Mouse (Mus musculus) CH12.LX (cell line): ENCODE data around the gene Hoxa9. TPM values are rescaled to one million over a fixed set of nuclear protein-coding genes. Genes with fewer than 3 reads are reported as not detected.

Source experiments
- DNase-seq: peaks from one replicate; pipeline ENCODE4 v3.0.0-alpha.2; 2013; ENCODE audit errors: extremely low read depth
- H3K27ac ChIP-seq: 2 replicates; pipeline ENCODE4 v1.5.1; 2012; ENCODE audit warnings: low read depth, mild to moderate bottlenecking, control low read depth, moderate library complexity; ENCODE audit not compliant: insufficient read depth
- H3K27me3 ChIP-seq: replicated peaks from 2 replicates; pipeline ENCODE3; 2012; ENCODE audit warnings: inconsistent platforms
- H3K36me3 ChIP-seq, 2 experiments: replicated peaks in 1 of 2; 2 replicates each; pipeline versions ENCODE3 to v1.6.1; 2012; ENCODE audit warnings: inconsistent platforms in 1 of 2, low read length in 1 of 2, mild to moderate bottlenecking in 1 of 2, mixed read lengths in 1 of 2, moderate library complexity in 1 of 2; ENCODE audit not compliant: control insufficient read depth in 1 of 2, insufficient read depth in 1 of 2
- H3K4me1 ChIP-seq, 2 experiments: 2 replicates each; pipeline ENCODE4 v1.6.1; 2012; ENCODE audit warnings: inconsistent platforms in 1 of 2, moderate library complexity in 1 of 2; ENCODE audit not compliant: insufficient read depth in 2 of 2, control insufficient read depth in 1 of 2
- H3K4me2 ChIP-seq: 2 replicates; pipeline ENCODE4 v1.6.1; 2012; ENCODE audit warnings: low read depth, mild to moderate bottlenecking, control low read depth; ENCODE audit not compliant: poor library complexity, insufficient read depth, severe bottlenecking
- H3K4me3 ChIP-seq, 3 experiments: fragments of 150-350 bp in 1 of 3; sonication (generic) in 1 of 3; replicated peaks in 1 of 3; 2 replicates each; pipeline versions ENCODE3 to v1.5.1; 2011 to 2012; ENCODE audit warnings: low read depth in 2 of 3, low read length in 2 of 3, mild to moderate bottlenecking in 2 of 3, moderate library complexity in 2 of 3, control low read depth in 1 of 3, improper control_type of control experiment in 1 of 3, inconsistent platforms in 1 of 3, mixed read lengths in 1 of 3; ENCODE audit not compliant: poor library complexity in 1 of 3
- H3K79me2 ChIP-seq: replicated peaks from 2 replicates; pipeline ENCODE4 v1.6.1; 2012; ENCODE audit warnings: mild to moderate bottlenecking, moderate library complexity; ENCODE audit not compliant: control insufficient read depth, poor library complexity, insufficient read depth, severe bottlenecking; ENCODE audit errors: extremely low read depth
- H3K9ac ChIP-seq: 2 replicates; pipeline ENCODE4 v1.6.1; 2012; ENCODE audit warnings: low read depth, mild to moderate bottlenecking, control low read depth, moderate library complexity; ENCODE audit not compliant: insufficient read depth
- H3K9me3 ChIP-seq: replicated peaks from 2 replicates; pipeline ENCODE3; 2012; ENCODE audit warnings: low read length, inconsistent platforms, mixed read lengths
- ELF1 ChIP-seq: IDR thresholded peaks from 2 replicates; pipeline ENCODE4 v1.6.1; 2014; ENCODE audit warnings: low read depth, mild to moderate bottlenecking, inconsistent platforms, low read length, improper control_type of control experiment
- GABPA ChIP-seq: IDR thresholded peaks from 2 replicates; pipeline ENCODE4 v1.6.1; 2012; ENCODE audit warnings: low read depth, low read length, improper control_type of control experiment, inconsistent platforms; ENCODE audit not compliant: insufficient replicate concordance
- JUN ChIP-seq: IDR thresholded peaks from 2 replicates; pipeline ENCODE4 v1.6.1; 2011; ENCODE audit warnings: low read depth, mild to moderate bottlenecking, low read length, improper control_type of control experiment, moderate library complexity; ENCODE audit not compliant: insufficient read depth
- MAFK ChIP-seq: IDR thresholded peaks from 2 replicates; pipeline ENCODE4 v1.6.1; 2011; ENCODE audit warnings: low read length, improper control_type of control experiment; ENCODE audit not compliant: insufficient replicate concordance
- MXI1 ChIP-seq: IDR thresholded peaks from 2 replicates; pipeline ENCODE4 v1.6.1; 2011; ENCODE audit warnings: mild to moderate bottlenecking, low read depth, low read length, improper control_type of control experiment
- NRF1 ChIP-seq: IDR thresholded peaks from 2 replicates; pipeline ENCODE4 v1.6.1; 2014; ENCODE audit warnings: low read depth, mild to moderate bottlenecking, inconsistent platforms, low read length, improper control_type of control experiment, moderate library complexity
- PAX5 ChIP-seq: IDR thresholded peaks from 2 replicates; pipeline ENCODE4 v1.6.1; 2012; ENCODE audit warnings: low read length, inconsistent platforms, mixed read lengths
- RCOR1 ChIP-seq: conservative IDR thresholded peaks from 2 replicates; pipeline ENCODE4 v1.6.1; 2012; ENCODE audit warnings: low read depth, mild to moderate bottlenecking, inconsistent platforms, low read length, improper control_type of control experiment
- TCF12 ChIP-seq: IDR thresholded peaks from 2 replicates; pipeline ENCODE4 v1.6.1; 2014; ENCODE audit warnings: low read depth, mild to moderate bottlenecking, inconsistent platforms, low read length, improper control_type of control experiment
- USF1 ChIP-seq: IDR thresholded peaks from 2 replicates; pipeline ENCODE4 v1.6.1; 2014; ENCODE audit warnings: low read depth, mild to moderate bottlenecking, inconsistent platforms, low read length, improper control_type of control experiment
- dilution Hi-C: fragments of 300-500 bp; cut with MboI; formaldehyde crosslinking; loops from 2 replicates; pipeline ENCODE4 v1.14.3; 2020; ENCODE audit warnings: low sequenced_read_pairs; ENCODE audit not compliant: extremely low pct_unique_long_range_greater_than_20kb, extremely low pct_ligation_motif_present
- in situ Hi-C: fragments of 300-500 bp; cut with MboI; formaldehyde crosslinking; loops from 3 replicates; pipeline ENCODE4 v1.14.3; 2019; ENCODE audit warnings: low sequenced_read_pairs, low pct_ligation_motif_present, low pct_unique_long_range_greater_than_20kb, mixed read lengths
- polyA plus RNA-seq: library from polyadenylated mRNA; unstranded; fragments of >175 nt; gene quantifications from 2 replicates; pipeline ENCODE4 v1.2.1, GENCODE M21; 2012; ENCODE audit warnings: low read depth; ENCODE audit not compliant: insufficient read length
- total RNA-seq, 2 experiments: library from RNA; depleted of rRNA; stranded (reverse); fragments of 300-350 nt in 1 of 2; fragments of >200 nt in 1 of 2; gene quantifications; 2 replicates each; pipeline ENCODE4 v1.2.3; 2012 to 2014

Hoxa9 gene
- total and polyA plus RNA-seq, 3 experiments, result 0.30 to 0.47 (median 0.30) TPM

DNA sequence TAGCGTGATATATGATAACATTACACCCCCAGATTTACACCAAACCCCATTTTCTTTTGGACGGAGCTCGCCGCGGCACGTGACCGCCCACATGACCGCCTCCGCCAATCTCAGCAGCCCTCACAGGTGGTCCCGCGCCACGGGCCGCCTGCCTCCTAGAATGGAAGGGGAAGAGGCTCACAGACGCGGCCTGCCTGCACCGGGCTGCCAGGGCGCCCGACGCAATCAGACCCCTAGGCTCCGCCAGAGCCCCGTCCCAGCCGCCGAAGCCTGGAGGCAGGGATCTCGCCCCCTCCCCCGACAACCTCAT lies 13.5 kb downstream of the Hoxa9 start:
- Histone ChIP-seq H3K79me2 (no peaks in the 10 kb centered on the region), H3K36me3 (no peaks in the 10 kb centered on the region), H3K4me2 (no peak overlapping the region), H3K9me3 (peaks cover 22% of the 10 kb centered on the region), H3K4me3 (no peak overlapping the region), H3K4me1 (peaks cover 2 to 16% of the 10 kb centered on the region in 2 experiments; a peak in 2 of 4 replicates), H3K9ac (no peak overlapping the region), H3K27me3 (no peaks in the 10 kb centered on the region), H3K27ac (no peak overlapping the region)
- dilution Hi-C loops (no loop called here), in situ Hi-C loops (loop anchor here (10.0 to 25.0 kb wide), 2 partner anchors 205 to 353 kb away; partner anchors contain the start of gene Skap2)
- DNase-seq, result no peak
- TF ChIP-seq GABPA (no peak), USF1 (no peak), NRF1 (no peak), RCOR1 (no peak), TCF12 (no peak), JUN (no peak)

DNA sequence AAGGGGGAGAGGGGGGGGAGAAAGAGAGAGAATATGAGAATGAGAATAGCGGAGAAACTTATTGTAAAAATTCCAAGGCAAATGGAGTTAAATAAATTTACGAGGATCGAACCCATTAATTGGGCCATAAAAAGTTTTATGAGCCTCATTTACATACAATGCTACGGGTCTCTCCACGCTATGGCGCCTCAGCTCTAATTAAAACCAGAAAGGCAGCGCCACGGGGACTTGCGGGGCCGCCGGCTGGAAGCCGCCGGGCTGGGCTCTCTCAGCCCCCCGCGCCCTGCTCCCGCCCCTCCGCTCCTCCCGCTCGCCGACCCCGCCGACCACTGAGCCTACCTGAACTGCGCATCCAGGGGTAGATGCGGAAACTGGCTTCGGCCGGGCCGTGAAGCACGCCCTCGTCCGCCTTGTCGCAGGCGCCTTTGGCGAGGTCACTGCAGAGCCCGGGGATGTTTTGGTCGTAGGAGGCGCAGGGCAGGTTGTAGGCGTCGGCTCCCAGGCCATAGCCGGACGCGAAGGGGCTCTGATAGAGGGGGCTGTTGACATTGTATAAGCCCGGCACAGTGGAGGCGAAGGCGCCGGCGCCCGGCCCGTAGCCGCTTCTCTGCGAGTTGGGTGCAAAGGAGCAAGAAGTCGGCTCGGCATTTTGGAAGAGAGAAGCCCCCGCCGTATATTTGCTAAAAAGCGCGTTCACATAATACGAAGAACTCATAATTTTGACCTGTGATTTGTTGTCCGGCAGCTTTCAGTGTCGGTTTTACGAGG lies 14.0 kb downstream of the Hoxa9 start:
- Histone ChIP-seq H3K79me2 (no peaks in the 10 kb centered on the region), H3K4me2 (no peak overlapping the region), H3K4me3 (no peak overlapping the region), H3K9me3 (peaks cover 22% of the 10 kb centered on the region), H3K4me1 (peaks cover 4 to 16% of the 10 kb centered on the region in 2 experiments; a peak in 2 of 4 replicates), H3K9ac (no peak overlapping the region), H3K27ac (no peak overlapping the region), H3K27me3 (peaks cover 2% of the 10 kb centered on the region), H3K36me3 (no peaks in the 10 kb centered on the region)
- DNase-seq, result no peak
- in situ Hi-C loops (loop anchor here (10.0 to 25.0 kb wide), 2 partner anchors 205 to 352 kb away; partner anchors contain the start of gene Skap2), dilution Hi-C loops (no loop called here)
- TF ChIP-seq ELF1 (no peak), MXI1 (no peak), MAFK (no peak), PAX5 (no peak), NRF1 (no peak)
